Mouse (Mus musculus) R1 (cell line): ENCODE measurements at regions not wholly inside any gene's neighbourhood (a gene's known extent, or its start where the extent isn't known, plus 50 kb on each side); places are given as distances from the start of the nearest gene placed in this dataset.
A peak's percentile ranks its signal among the peaks of the same experiment; 100 is the strongest.

ENCODE experiments used
- DNase-seq: peaks from one replicate; pipeline ENCODE4 v3.0.0-alpha.2; 2018; ENCODE audit warnings: low read depth, low spot score

DNA sequence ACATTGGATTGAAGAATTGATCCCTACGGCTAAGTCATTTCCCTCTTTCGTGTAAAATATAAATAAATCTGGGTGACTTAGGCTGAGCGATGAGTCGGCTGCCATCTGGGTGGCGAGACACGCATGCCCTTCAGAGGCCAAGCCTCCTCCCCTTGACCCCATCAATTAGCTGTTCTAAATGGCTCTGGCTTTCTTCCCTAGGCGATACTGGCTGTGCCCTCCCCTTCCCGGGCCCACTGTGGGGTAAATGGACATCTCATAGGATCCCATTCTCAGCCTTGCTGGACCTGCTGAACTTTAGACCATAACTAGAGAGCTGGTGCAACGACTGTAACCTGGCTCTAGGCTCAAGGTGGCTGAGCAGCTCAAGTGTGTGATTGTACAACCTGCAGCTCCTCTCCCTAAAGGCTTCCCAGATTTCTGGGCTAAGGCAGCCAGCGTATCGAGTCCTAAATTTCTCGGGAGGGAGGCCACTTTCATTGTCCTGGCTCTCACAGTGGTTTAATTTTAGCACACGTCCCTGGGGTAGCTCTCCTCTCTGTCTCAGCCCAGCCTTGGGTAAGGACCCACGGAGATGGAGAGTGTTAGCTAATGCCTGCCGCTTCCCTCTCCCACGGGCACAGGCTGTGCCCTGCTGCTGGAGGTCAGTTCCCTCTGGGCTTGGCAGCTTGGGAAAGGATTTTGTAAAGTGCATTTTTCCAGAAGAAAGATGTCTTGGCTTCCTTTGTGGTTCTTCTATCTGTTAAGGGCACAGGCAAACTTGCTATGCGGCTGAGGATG lies 80.7 kb upstream of the Zc3h12a start:
- DNase-seq, result no peak

DNA sequence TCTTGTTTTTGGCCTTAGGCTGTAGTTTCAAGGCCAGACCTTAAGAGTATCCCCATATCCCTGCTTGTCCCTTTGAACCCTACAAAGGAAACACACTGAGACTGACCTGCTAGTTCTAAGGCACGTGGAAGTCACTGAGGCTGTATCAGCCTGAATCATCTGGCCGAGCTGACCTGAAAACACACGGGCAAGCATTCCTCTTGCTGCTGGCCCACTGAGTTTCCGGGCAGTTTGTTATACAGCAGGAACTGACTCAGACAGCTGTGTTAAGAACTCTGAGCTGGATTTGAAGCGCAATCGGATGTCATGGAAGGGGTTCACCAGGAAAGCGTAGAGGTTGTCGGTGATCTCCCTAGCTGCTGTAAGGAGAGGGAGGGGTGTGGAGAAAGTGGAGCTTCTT lies 75.9 kb upstream of the Zc3h12a start:
- DNase-seq, result no peak

DNA sequence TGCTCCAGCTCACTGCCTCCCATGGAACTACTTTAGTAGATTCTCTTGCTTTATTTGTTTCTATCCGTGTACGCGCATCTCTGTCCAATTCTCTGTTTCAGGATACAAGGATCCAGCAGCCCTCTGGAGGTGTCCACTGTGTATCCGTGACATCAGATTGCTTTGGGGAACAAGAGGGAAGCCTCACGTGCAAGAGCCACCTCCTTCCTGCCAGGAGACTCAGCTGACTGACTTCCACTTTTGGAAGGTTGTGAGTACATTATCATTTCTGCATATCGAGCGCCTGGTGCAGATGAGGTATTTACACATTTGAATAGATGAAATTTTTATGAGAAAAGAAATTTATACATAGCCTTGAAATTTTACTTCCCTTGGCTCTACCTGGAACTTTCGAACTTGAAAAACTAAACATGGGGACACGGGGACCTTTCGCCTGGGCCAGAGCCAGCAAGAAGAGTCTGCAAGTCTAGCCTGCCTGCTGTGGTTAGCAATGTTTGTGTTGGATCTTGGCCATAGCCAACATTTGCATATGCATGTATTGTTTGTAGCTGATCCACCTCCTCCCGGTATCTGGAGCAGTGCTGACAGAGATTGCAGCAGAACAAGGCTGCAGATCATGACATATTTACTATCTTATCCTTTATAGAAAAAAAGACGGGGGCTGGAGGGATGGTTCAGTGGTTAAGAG lies 74.1 kb upstream of the Zc3h12a start:
- DNase-seq, result peak; percentile 43

DNA sequence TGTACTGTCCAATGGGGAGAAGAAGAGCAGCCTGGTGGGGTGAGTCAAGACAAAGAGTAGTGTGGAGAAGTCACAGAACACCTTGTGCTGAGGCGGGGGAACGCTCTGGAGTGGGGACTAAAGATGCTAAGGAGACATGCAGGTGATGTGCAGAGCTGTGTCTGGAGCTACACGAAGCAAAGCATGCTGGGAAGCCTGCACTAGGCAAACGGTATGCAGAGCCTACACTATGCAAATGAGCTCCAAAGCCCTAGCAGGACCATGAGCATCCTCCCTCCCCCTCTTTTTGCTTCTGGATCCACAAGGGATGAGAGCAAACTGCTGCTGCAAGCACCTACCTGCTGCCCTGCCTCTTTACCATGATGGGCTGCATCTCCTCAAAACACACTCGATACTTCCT lies 73.1 kb upstream of the Zc3h12a start:
- peak; percentile 58 for DNase-seq

DNA sequence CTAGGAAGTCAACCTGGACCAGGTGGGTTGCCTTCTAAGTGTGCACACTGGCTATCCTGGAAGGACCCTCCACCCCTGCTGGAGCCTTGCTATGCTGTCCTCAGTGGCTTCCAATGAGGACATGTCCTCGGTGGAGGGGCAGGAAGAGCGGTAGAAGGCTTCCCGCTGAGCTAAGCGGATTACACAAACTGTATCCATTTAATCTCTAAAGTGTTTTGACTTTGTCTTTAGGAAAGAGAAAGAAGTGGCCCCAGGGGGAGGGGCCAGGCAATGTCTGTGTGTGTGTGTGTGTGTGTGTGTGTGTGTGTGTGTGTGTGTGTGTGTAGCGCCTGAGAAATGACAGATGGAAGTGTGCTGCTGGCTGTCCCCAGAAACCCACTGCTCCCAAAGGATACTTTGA lies 71.6 kb upstream of the Zc3h12a start:
- DNase-seq, result no peak

DNA sequence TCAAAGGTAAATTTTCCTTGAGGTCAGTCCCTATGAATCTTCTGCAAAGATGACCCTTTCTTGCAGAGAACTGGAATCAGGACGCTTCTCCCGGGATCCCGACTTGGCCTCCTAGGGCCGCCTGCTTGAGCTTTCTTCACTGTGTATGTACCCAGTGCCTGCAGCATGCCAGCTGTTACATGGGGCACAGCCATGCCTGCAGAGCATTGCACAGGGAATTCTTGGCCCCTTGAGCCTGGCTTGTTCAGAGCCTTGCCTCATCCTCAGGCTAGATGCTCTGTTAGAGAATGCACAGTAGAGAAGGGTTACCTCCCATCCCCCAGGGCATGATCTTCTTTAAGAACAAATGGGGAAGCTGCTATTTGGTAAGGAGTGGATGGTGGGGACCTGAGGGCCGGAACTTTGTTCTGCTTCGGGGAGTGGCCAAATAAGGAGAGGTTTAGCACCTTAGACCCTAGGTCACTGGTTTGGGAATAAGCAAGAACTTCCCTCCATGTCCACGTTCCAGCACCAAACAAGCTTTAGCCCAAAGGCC lies 68.3 kb upstream of the Zc3h12a start:
- peak; percentile 27 for DNase-seq

DNA sequence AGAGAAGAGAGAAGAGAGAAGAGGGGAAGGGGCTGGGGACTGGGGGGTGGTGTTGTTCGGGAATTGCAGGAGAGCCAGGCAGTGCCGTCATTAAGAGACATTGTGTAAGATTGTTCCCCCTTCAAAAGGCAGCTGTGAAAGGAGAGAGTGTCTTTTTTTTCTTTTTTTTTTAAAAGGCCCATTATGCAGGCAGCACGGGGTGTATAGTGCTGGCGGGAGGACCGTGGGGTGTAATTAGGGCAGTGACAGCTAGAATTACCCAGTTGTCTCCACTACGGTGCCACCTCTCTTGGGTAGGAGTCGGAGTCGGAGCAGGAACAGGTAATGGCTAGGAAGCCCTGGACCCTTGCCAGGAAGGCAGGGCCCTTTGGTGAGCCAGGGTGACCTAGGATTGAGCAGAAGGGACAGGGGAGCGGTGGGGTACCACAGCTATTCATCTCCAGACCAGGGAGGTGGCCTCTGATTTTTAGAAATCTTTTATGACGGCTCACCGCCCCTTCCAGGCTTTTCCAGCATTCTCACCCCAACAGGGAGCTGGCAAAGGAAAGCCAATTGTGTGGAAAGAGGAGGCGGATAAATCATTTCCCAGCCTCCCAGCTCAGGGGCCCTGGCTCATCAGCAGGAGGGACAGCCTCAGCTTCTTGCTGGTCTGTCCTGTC lies 67.2 kb upstream of the Zc3h12a start:
- DNase-seq, result no peak

DNA sequence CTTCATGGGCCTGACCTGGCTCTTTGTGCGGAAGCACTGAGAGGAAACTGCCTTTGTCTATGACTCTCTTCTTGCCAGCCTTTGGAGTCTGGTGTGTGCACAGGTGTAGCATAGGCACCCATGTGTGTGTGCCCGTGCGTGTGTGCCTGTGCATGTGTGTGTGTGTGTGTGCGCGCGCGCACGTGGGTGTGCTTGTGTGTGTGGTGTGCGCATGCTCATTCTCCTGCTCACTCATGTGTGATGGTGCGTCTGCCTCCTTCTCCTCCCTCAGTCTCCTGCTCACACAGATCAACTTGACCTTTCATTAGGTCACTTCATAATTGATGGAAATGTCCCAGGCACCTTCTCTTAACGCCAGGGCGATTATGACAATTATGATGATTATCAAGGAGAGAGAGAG lies 66.7 kb upstream of the Zc3h12a start:
- DNase-seq, result peak; percentile 35

DNA sequence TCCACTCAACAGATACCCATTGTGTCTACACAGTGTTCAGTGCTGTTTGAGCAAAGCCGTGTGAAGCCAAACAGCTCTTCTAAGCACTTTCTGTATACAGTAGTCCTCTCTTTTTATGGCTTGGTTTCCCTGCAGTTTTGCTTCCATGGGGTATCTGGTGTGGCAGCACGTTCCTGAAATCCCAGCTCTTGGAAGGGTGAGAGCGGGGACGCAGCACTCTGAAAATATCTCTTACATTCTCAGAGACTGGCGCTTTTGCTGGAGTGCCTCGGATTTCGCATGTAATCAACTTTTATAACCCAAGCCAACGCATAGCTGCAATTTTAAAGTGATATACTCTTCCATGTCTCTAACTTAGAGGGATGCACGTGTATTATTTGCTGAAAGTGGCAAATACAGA lies 64.0 kb upstream of the Zc3h12a start:
- DNase-seq, result no peak

DNA sequence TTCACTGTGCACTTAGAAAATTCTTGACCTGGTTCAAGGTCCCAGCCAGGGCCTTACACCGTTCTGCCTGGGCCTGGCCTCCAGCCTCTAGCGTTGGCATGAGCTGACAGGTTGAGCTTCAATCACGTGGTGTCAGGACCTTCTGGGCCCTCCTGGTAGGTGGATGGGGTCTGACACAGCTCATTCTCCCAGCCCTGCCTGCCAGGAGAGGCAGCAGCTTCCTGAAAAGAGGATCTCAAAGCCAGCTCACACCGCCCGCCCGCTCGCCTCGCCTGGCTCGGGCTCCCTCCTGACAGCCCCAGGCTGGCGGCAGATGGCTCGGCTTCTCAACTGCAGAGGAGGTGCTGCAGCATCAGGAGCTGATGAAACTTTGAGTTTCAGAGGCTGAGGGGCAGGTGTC lies 63.4 kb upstream of the Zc3h12a start:
- DNase-seq, result peak; percentile 68

DNA sequence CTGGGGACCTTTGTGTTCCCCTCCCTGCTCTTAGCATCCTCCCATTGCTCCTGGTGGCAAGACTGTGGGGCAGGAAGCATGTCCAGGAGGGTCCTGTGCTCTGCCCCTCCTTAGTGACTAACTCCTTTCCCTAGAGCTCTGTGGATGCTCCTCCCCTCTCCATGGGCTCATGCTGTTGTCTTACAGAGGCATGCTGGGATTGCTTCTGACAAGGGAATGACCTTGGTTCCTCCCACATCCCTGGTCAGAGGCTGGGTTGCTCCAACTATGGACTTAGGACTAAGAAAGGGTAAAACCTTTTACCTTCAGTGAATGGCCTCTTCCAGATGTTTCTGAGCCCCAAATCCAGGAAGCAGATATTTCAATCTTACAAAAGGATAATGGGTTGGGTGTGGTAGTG lies 62.3 kb upstream of the Zc3h12a start:
- peak; percentile 70 for DNase-seq

DNA sequence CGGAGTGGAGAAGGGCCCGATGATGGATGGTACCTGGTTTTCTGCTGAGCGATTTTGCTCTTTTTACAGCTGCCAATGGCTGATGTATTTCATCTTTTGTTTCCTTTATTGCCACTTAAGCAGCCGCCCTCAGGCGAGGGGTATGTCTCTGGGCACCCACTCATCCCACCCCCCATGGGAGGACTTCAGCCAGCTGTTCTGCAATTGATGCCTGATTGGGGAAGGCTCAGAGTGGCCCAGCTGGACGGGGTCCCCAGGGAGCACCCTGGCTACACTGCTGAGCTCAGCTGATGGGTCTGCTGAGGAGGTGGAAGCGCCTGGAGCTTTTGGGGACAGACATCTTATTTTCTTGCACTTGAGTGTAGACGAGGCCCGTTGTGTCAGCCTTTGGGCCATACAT lies 58.6 kb upstream of the Zc3h12a start:
- no peak for DNase-seq

DNA sequence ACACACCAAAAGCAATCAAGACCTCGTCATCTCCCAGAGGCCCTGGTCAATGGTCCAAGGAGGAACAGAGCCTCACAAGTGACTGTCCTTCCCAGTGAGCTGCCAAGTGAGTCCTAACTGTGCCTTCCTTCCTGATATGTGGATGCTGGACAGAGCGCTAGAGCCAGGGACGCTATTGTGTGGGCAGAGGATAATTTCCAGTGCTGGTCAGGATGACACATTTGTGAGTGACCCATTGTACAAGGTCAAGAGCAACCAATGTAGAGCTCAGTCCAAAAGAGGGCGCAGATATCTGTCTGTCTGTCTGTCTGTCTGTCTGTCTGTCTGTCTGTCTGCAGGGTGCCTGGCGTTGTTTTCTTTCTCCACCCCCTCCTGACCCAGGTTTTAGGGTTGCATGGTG lies 57.4 kb upstream of the Zc3h12a start:
- DNase-seq, result no peak

DNA sequence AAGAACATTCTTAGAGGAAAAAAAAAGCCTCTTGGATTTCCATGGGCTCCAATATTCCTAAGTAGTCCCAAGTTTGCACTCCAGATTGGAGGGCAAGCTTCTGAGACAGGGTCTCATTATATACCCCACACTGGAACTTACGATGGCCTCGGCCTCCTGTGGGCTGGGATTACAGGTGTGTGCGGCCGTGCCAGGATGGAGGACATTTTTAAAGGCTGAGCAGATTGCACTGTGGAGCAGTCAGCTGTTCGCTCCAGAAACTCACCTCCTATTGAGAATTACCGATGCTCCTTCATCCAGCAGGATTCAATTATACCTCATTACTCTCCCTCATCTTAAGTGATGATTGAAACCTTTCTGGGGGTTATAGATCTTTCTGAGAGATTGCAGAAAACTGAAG lies 53.3 kb upstream of the Zc3h12a start:
- no peak for DNase-seq

DNA sequence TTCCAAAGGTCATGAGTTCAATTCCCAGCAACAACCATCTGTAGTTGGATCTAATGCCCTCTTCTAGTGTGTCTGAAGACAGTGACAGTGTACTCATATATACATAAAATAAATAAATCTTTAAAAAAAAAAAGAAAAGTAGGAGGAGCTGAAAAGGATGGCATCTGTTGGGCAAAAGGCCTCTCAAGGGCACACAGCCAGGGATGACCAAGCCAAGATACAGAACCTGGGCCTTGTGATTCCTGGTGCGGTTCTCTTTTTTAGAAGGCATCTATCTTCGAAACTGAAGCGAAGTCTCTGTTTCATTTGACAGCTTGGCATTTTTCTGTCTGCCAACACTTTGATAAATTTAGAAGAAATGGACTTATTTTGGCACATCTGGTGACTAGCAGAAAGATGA lies 50.9 kb upstream of the Zc3h12a start:
- no peak for DNase-seq

DNA sequence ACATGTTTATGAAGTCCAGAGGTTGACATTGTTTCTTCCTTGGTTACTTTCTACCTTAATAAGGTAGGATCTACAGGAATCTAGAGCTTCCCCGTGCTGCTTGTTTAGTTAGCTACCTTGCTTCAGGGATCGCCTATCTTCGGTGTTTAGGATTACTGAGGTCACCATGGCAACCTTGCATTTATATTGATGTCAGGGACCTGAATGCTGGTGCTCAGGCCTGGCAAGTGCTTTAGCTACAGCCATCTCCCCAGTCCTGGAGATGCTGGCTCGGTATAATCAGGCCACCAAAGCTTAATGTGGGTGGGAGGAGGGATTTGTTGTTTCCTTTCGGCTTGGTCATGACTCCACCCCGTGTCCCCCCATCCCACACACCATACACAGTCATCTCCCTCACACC lies 50.0 kb upstream of the Zc3h12a start:
- peak; percentile 42 for DNase-seq
